Mouse (Mus musculus) limb, embryonic 13.5 days (tissue): Measurements from ENCODE around the gene Sez6l. TPM values are rescaled to one million over a fixed set of nuclear protein-coding genes. Genes with fewer than 3 reads are reported as not detected.

Experiments
- ATAC-seq: fragments of 200-750 bp; cut with Nextera tagmentation; 2 replicates; pipeline ENCODE4 v1.8.0; 2017; ENCODE audit warnings: low read depth, moderate number of reproducible peaks, moderate TSS enrichment; ENCODE audit not compliant: low FRiP score
- H3K27ac ChIP-seq: fragments of 300-500 bp; sonication (generic); 2 replicates; pipeline ENCODE4 v1.5.1; 2015; ENCODE audit warnings: inconsistent platforms, mild to moderate bottlenecking, moderate library complexity
- H3K27me3 ChIP-seq: fragments of 300-500 bp; sonication (generic); 2 replicates; pipeline ENCODE4 v1.6.1; 2015; ENCODE audit warnings: mild to moderate bottlenecking, inconsistent platforms
- H3K36me3 ChIP-seq: fragments of 300-500 bp; sonication (generic); 2 replicates; pipeline ENCODE4 v1.6.1; 2015; ENCODE audit warnings: inconsistent platforms, mild to moderate bottlenecking, moderate library complexity
- H3K4me1 ChIP-seq: fragments of 300-500 bp; sonication (generic); 2 replicates; pipeline ENCODE4 v1.6.1; 2015; ENCODE audit warnings: inconsistent platforms
- H3K4me2 ChIP-seq: fragments of 300-500 bp; sonication (generic); replicated peaks from 2 replicates; pipeline ENCODE4 v1.6.1; 2015; ENCODE audit warnings: inconsistent platforms, mild to moderate bottlenecking, moderate library complexity
- H3K4me3 ChIP-seq: fragments of 300-500 bp; sonication (generic); 2 replicates; pipeline ENCODE4 v1.5.1; 2015; ENCODE audit warnings: moderate library complexity, mild to moderate bottlenecking, inconsistent platforms
- H3K9ac ChIP-seq: fragments of 300-500 bp; sonication (generic); 2 replicates; pipeline ENCODE4 v1.6.1; 2015; ENCODE audit warnings: mild to moderate bottlenecking, inconsistent platforms
- H3K9me3 ChIP-seq: fragments of 300-500 bp; sonication (generic); 2 replicates; pipeline ENCODE4 v1.6.1; 2016; ENCODE audit warnings: inconsistent platforms
- WGBS: fragments of 180-500 bp; shearing (Covaris S2); methylation state at CpG from one replicate; pipeline ENCODE4 v1.1.7; 2015; 5-methylcytosine and 5-hydroxymethylcytosine counted together
- polyA plus RNA-seq: library from polyadenylated mRNA; unstranded; fragments of >200 nt; fragmentation: Nextera tagmentation; extraction: Ambion mirVana; gene quantifications from 2 replicates; pipeline ENCODE4 v1.2.1, GENCODE M21; 2015

The Sez6l gene
- polyA plus RNA-seq, 1 experiment from 2014 or later = 0.25 TPM

DNA sequence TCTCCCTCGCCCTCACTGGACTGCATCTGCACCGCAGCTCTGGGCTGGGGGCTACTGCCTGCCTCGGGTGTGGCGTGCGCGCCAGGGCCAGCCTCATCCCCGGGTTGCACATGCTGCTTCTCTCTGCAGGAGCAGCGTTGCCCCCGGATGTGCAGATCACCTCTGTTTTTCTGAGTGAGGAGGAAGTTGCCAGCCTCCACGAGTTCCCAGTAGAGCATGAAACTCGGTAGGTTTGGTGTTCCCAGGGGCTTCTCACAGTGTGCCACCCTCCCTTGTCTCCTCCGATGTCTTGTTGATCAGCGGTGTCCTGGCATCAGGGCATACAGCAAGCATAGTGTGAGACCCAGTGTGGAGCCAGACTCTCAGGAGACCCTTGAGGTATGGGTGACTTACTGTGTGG lies 207.7 kb downstream of the Sez6l start:
- H3K9me3 ChIP-seq = no peaks in the 10 kb centered on the region
- 94% methylated on average over 13 of the region's 13 CpGs for WGBS
- ATAC-seq = no peak

More for the DNA sequence above, 207.7 kb downstream of the Sez6l start:
- Histone ChIP-seq H3K4me1 (peaks cover 7% of the 10 kb centered on the region), H3K4me3 (no peak overlapping the region), H3K4me2 (no peak overlapping the region), H3K27ac (no peak overlapping the region), H3K9ac (no peak overlapping the region), H3K36me3 (peaks cover 89% of the 10 kb centered on the region), H3K27me3 (no peaks in the 10 kb centered on the region)

Other genes with a start within 250 kb of the Sez6l start
- gene Srrd, start 234.1 kb downstream of the Sez6l start, polyA plus RNA-seq = 47.8 and 51.5 TPM in 2 replicates
- 42.5 and 43.6 TPM in 2 replicates for gene Hps4, start 234.1 kb downstream of the Sez6l start, polyA plus RNA-seq
- gene Gm6583, start 221.2 kb downstream of the Sez6l start, polyA plus RNA-seq = 0.18 and 0.24 TPM in 2 replicates
- 19.1 and 23.7 TPM in 2 replicates for gene Asphd2, start 182.3 kb downstream of the Sez6l start, polyA plus RNA-seq
- gene Gm6588, start 127.8 kb downstream of the Sez6l start, polyA plus RNA-seq = 0.08 TPM in 1 of 2 replicates, not detected in the other